Mouse (Mus musculus) layer of hippocampus, adult 11-12 months (tissue): ENCODE results near the gene Naglu.
"Not testable (repeated sequence)": the region's sequence is repeated elsewhere in the genome, so short reads cannot be mapped to it uniquely, and the experiment has no call there.

Experiments
- DNase-seq: peaks from one replicate; pipeline ENCODE4 v3.0.0; 2022; ENCODE audit warnings: low spot score

Gene Naglu

GRCm38 (mm10) chr11:101084246-101084645 lies 14.4 kb downstream of the Naglu start:
- no peak for DNase-seq

DNA sequence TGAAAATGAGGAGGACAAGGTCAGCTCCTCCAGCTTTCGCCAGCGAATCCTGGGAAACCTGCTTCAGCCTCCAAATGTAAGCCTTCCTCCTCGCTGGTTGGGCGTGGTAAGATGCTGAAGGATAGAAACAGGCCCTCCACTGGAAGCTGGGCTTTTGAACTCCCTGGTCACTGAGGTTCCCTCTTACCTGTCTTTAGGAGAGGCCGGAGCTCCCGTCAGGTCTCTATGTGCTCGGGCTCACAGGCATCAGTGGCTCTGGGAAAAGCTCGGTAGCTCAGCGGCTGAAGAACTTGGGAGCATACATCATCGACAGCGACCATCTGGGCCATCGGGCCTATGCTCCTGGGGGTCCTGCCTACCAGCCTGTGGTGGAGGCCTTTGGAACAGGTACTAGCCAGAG lies 15.0 kb downstream of the Naglu start:
- no peak for DNase-seq

DNA sequence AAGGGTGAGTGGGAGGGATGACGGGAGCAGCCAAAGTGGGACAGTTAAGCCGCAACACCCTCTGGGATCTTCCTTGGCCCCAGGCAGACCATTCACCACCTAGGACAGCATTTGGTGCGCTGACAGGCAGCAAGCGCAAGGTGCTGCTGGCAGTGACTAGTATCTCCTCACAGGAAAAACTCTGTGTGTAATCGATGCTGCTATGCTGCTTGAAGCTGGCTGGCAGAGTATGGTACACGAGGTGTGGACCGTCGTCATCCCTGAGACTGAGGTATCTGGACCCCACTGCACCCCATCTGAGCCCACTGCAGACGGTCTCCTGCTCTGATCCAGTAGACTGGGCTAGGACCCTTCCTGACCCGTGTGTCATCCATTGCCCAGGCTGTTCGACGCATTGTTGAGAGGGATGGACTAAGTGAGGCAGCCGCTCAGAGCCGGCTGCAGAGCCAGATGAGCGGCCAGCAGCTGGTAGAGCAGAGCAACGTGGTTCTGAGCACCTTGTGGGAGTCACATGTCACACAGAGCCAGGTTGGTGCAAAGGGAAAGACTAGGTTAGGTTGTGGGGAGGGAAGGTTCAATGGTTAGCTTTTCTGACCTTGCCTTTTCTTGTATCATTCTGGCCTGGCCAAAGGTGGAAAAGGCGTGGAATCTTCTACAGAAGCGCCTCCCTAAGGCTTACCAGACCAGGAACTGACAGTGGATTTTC lies 16.0 kb downstream of the Naglu start:
- DNase-seq = no peak

- no peak for DNase-seq
These were observed 16.5 kb downstream of the Naglu start for GRCm38 (mm10) chr11:101086323-101086674.

DNA sequence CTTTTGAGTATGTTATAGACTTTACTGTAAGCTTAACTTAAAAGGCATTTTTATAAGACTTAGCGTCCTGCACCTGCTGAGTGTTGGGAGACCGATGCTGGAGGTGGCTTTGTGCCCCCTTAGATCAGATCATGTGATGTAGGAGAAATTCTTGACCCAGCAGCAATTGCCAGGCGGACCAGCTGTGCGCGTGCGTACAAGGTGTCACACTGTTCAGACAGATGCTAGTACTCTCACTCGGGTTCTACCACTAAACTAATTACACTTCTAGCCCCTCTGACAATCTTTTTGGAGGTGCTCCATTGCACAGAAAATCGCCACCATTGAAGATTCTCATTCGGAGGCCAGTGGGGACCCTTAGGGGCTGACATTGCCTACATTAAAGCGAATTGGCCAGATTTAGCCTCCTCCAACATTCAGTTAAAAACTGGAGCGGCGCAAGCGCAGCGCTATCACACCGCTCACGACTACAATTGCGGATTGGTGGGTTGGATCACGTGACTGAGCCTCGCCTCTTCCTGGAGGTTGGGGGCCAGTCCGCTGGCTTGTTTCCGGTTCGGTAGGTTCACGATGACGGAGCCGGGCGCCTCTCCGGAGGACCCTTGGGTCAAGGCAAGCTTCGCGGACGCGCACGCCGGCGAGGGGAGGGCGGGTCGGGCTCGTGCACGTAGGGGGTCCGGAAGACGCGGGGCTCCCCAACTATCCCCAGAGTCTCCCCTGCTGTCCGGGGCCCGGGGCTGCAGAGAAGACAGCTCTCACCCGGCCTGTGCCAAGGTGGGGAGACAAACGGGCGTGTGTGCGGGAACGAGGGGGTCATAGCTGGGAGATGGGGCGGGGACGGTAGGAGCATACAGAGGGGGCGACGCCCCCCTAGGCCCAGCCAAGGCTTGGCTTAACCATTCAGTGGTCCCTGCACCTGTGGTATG lies 17.2 kb downstream of the Naglu start, which contains the start of gene Mlx:
Gene Mlx, plus strand, starts transcription at position 522 of the 926 bp plus-strand sequence.
- peak; percentile 93 for DNase-seq

- DNase-seq = no peak
These were observed 17.9 kb downstream of the Naglu start for GRCm38 (mm10) chr11:101087682-101088055.

DNA sequence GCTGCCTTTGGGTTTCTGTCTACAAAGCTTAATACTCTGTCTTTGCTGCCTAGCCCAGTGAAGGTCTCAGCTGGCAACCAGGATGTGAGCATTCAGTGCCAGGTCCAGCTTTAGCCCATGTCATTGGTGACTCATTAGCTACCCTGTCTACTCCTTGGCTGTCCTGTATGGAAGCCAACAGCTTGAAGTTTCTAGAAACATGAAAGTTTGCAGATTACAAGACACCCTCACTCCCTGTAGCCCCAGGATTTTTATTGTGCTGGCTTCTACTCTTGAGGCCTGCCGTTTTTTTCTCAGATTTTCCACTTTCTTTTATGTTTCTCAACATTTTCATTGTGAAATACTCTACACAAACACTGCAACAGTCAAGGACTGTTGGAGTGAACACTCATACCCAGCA lies 20.1 kb downstream of the Naglu start:
- DNase-seq = no peak

- peak; percentile 41 for DNase-seq
These were observed 25.1 kb downstream of the Naglu start for GRCm38 (mm10) chr11:101094930-101095313.

DNA sequence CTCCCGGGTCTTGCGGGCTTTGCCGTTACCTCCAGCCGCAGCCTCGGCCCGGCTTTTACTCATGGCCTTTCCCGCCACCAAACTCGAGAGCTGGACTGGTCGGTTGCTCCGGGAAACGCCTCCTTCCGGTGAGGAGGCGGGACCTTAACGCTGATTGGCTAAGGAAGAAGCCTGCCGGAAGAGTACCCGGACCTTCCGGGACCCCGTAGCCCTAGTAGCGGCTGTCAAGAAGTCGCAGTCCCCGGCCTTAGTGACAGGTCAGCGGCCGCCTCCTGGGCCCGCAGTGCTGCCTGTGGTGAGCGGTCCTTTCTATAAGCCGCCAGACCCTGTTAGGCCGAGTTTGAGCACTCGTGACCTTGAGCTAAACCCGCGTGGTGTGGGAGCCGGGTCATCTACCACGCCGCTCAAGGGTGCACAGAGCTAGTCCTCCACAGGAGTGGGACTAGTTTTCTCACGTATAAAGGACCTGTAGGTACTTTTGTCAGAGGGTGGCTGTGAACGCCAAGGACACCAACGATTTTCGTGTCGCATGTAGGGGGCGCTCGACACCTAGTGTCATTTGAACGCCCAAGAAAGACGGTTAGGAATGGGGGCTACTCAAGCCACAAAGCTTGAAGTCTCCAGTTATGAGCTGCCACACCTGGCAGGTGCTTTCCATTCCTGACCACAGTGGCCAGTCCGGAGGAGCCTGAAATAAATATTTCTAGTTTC lies 25.7 kb downstream of the Naglu start, which contains the start of gene Psmc3ip:
Gene Psmc3ip, minus strand, starts transcription at position 123 of the 711 bp plus-strand sequence.
- DNase-seq = peak; percentile 94

DNA sequence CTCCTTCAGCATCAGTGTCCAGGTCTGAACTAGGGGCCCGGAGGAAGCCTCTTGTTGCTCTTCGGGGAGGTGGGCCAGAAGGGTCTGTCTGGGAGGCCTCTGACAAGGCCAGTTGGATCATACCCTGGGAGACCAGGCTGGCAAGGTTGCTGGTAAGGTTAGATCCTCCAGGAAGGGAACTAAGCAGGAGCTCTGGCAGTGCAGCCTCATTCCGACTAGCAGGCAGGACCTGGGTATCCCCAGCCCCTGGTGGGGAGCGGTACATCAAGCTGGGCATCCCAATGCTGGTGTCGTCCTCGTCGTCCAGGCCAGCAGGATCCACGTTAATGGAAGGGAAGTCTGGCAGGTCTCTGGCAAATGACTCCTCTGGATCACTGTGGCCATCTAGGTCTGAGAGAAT lies 28.4 kb downstream of the Naglu start:
- no peak for DNase-seq

DNA sequence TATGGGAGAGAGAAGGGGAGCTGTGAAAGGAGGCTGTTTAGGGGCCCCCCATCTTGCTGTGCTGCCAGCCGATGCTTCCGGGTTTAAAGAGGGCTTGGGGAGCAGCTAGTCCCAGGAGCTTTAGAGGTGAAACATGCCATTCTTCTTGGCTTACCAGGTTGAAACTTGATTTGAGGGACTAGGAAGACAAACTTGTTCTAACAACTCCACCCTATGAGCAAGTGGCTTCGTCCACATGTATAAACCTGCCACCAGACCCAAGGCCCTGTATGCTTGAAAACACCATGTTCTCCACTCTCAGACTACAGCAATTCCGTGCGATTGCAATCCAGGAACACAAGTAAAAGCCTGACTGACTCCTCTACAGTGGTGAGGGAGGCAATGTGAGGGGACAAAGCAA lies 33.2 kb downstream of the Naglu start:
- DNase-seq = no peak

GRCm38 (mm10) chr11:101109351-101109750 lies 39.5 kb downstream of the Naglu start:
- no peak for DNase-seq

DNA sequence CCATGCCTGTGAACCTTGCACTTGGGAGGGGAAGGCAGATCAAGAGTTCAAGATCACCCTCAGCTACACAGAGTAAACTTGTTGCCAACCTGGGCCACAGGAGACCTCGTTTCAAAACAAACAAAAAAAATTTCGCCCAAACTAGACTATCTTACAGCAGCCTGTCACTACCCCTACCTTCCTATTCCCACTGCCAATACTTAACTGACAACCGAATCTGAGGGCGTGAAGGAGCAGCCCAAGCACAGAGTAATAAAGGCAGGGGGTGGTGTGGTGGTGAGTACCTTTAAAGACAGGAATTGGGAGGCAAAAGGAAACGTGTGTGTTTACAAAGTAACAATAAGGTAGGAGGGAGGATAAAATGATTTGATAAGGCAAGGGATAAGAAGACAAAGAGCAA lies 40.9 kb downstream of the Naglu start:
- no peak for DNase-seq

DNA sequence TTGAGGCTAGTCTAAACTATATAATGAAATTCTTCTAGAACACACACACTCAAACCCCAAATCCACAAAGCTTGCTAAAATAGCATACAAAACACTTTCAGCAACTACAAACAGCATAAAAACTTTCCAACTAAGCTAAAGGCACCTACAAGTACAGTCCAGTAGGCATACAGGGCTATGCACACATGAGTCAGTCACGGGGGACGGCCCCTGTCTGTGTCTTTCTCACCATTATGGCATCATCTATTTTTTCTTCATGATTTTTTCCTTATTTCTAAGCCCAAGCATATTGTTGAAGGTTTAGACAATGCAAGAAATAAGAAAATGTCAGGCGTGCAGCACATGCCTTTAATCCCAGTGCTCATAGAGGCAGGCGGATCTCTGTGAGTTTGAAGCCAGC lies 41.4 kb downstream of the Naglu start:
- DNase-seq = no peak

- no peak for DNase-seq
These were observed 42.4 kb downstream of the Naglu start for GRCm38 (mm10) chr11:101112186-101112585.

- no peak for DNase-seq
These were observed 45.8 kb downstream of the Naglu start for GRCm38 (mm10) chr11:101115564-101115963.

DNA sequence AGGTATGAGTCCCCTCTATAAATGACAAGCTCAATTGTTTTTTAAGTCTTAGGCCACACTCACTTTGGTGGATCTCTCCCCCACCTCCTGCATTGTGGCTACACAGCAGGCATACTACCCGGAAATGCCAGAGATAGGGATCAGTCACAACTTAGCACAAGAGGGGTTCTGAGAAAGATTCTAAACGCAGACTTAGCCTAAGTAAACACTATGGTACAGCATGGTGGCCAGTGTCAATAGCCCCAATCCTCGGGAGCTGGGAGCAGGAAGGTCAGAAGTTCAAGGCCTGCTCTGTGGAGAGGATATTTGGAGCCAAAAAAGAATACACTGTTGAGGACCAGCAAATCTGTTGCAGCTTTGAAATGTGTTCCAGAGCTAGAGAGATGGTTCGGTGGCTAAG lies 48.3 kb downstream of the Naglu start:
- no peak for DNase-seq

DNA sequence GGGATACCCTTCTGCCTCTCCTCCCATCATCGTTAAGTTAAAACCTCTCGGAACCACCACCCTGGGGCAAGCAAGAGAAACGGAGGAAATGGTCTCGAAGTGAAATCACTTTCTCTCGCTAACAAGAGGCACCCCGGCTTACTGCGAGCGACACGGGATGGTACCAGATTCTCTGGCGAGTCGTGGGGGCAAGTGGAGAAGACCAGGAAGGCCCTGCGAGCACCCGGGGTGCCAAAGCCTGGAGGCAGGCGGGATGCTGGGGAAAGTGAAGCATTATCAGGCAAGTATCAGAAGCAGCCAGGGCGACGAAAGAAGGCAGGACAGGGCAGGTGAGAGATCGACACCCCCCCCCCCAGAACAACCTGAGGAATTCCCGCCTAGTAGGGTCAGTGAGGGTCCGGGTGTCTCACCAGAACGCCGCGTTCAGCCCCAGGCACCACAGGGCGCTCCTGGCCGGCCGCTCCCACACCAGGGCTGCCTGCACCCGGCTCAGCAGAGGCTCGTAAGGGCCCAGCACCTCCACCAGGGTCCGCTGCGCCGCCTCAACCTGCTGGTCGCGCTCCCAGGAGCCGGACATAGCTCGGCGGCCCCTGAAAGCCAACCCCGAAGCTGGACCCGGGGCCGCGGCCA lies 49.4 kb downstream of the Naglu start:
- DNase-seq = no peak

- peak; percentile 100 for DNase-seq
These were observed 50.1 kb downstream of the Naglu start, which contains the start of the genes Retreg3 and Tubg1 for GRCm38 (mm10) chr11:101119761-101120544. TSS of gene Retreg3 (minus strand) at chr11:101119893. TSS of gene Tubg1 (plus strand) at chr11:101119938.

DNA sequence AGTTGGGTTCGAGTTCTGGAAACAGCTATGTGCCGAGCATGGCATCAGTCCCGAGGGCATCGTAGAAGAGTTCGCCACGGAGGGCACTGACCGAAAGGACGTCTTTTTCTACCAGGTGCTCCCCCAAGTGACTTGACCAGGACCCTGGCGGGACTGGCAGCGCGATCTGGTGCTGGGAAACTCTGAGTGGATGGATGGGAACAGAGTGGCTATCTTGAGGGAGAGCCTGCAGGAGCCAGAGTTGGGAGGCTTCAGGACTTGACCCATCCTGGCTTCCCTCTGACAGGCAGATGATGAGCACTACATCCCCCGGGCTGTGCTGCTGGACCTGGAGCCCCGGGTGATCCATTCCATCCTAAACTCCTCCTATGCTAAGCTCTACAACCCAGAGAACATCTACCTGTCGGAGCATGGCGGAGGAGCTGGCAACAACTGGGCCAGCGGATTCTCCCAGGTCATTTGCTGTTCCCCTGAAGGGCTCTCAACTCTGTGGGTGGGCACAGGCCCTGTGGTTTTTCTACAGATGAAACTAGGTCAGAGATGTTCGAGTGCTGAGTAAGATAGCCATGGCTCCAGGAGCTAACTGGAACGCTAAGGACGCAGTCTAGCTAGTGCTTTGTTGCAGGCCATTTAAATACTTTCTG lies 50.9 kb downstream of the Naglu start:
- DNase-seq = no peak

GRCm38 (mm10) chr11:101124494-101124893 lies 54.7 kb downstream of the Naglu start:
- not testable (repeated sequence) for DNase-seq
